7 mouse cellular contexts compared by ENCODE assay signal in genomic region chr1:169517899-169518517, GRCm38 (mm10). TPM values are rescaled to one million over a fixed set of nuclear protein-coding genes. Genes with fewer than 3 reads are reported as not detected.
A peak's percentile ranks its signal among the peaks of the same experiment; 100 is the strongest.
DNase-seq lines count a peak whose midpoint lies in the region; ATAC-seq and TF ChIP-seq lines count a peak whose summit lies in the region.
"Not testable (repeated sequence)": the region's sequence is repeated elsewhere in the genome, so short reads cannot be mapped to it uniquely, and the experiment has no call there.

No protein-coding gene starts in this region.

- H3K27me3 ChIP-seq in kidney, postnatal 0 days (ENCODE audit: insufficient read depth, low read length); liver, postnatal 0 days (ENCODE audit: insufficient read depth, low read length); splenic B cell, adult 2 months (ENCODE audit: control insufficient read depth, insufficient read depth, low read length, poor library complexity, severe bottlenecking): not testable (repeated sequence)

- 90% methylated on average over 6 of the region's 7 CpGs for WGBS in kidney, postnatal 0 days
- WGBS in liver, postnatal 0 days (ENCODE audit: insufficient replicate concordance): 97% methylated on average over 6 of the region's 7 CpGs

- peak; percentile 93 for ATAC-seq in granulocyte monocyte progenitor cell, adult 5-6 weeks (replicated peaks; ENCODE audit: poor library complexity, severe bottlenecking)
- not testable (repeated sequence) for ATAC-seq in kidney, postnatal 0 days (replicated peaks; ENCODE audit: low FRiP score, low read depth); liver, postnatal 0 days
- ATAC-seq in megakaryocyte, adult 5-6 weeks (ENCODE audit: poor library complexity, severe bottlenecking): peak; percentile 47; the same call in 1 of the 2 replicates

- H3K36me3 ChIP-seq in kidney, postnatal 0 days (ENCODE audit: insufficient read depth, low read length): peaks cover 14% of the 10 kb centered on the region; the same call in 1 of the 2 replicates
- H3K36me3 ChIP-seq in liver, postnatal 0 days (replicated peaks; ENCODE audit: insufficient read depth, low read length): peaks cover 59% of the 10 kb centered on the region
- H3K36me3 ChIP-seq in splenic B cell, adult 2 months (ENCODE audit: control insufficient read depth, insufficient read depth, low read length, poor library complexity, severe bottlenecking): not testable (repeated sequence)

- peak; percentile 16 for DNase-seq in CD4-positive helper T cell, adult 2 months (ENCODE audit: low read depth, low spot score)
- peak; percentile 15 for DNase-seq in adrenal gland, postnatal 14 days
- DNase-seq in kidney, postnatal 0 days (ENCODE audit: low spot score); liver, postnatal 0 days: not testable (repeated sequence)
- DNase-seq in splenic B cell, adult 2 months (ENCODE audit: low read depth, low spot score): peak; percentile 6

- not testable (repeated sequence) for H3K4me2 ChIP-seq in kidney, postnatal 0 days (ENCODE audit: low read length); liver, postnatal 0 days (ENCODE audit: low read depth, low read length)

- not testable (repeated sequence) for H3K27ac ChIP-seq in kidney, postnatal 0 days; liver, postnatal 0 days (ENCODE audit: low read depth)

- not testable (repeated sequence) for H3K4me1 ChIP-seq in kidney, postnatal 0 days (replicated peaks; ENCODE audit: insufficient read depth, low read length); liver, postnatal 0 days (ENCODE audit: insufficient read depth)

- TF ChIP-seq CTCF in kidney, postnatal 0 days (IDR thresholded peaks at IDR 0.05; ENCODE audit: low read depth): peak; percentile 48
- peak; percentile 29 for TF ChIP-seq CTCF in liver, postnatal 0 days (IDR thresholded peaks at IDR 0.05; ENCODE audit: low read depth)

- not testable (repeated sequence) for H3K9me3 ChIP-seq in kidney, postnatal 0 days (replicated peaks; ENCODE audit: low read length); liver, postnatal 0 days (ENCODE audit: low read length)

- H3K4me3 ChIP-seq in kidney, postnatal 0 days (replicated peaks; ENCODE audit: low read depth, low read length); liver, postnatal 0 days (ENCODE audit: low read depth, low read length): not testable (repeated sequence)

- not testable (repeated sequence) for H3K9ac ChIP-seq in kidney, postnatal 0 days (ENCODE audit: low read depth, low read length); liver, postnatal 0 days (replicated peaks)

- not testable (repeated sequence) for TF ChIP-seq EP300 in liver, postnatal 0 days (IDR thresholded peaks at IDR 0.05; ENCODE audit: low read depth)

RNA-seq across cellular contexts. Expression of gene Nuf2, which starts 13.3 kb away (rescaled TPM):
- 12.6 and 13.0 TPM in 2 replicates for total RNA-seq in adrenal gland, postnatal 14 days (2021)
- total RNA-seq in granulocyte monocyte progenitor cell, adult 5-6 weeks (2014; fragmentation: Nextera tagmentation): 24.9 and 39.0 TPM in 2 replicates
- 137 and 159 TPM in 2 replicates for total RNA-seq in granulocyte monocyte progenitor cell, adult 5-6 weeks (2017)
- polyA plus RNA-seq in kidney, postnatal 0 days (2015; fragmentation: Nextera tagmentation; extraction: Ambion mirVana): 25.9 and 31.9 TPM in 2 replicates
- polyA plus RNA-seq in liver, postnatal 0 days (2015; fragmentation: Nextera tagmentation; extraction: Ambion mirVana): 20.5 and 22.6 TPM in 2 replicates
- total RNA-seq in megakaryocyte, adult 5-6 weeks (2015): 80.0 and 82.6 TPM in 2 replicates
- 143 and 162 TPM in 2 replicates for total RNA-seq in megakaryocyte, adult 5-6 weeks (2017)
